Mouse (Mus musculus) frontal cortex, adult 2 months (tissue): Measurements from ENCODE around the gene Htr5b. TPM values are rescaled to one million over a fixed set of nuclear protein-coding genes. Genes with fewer than 3 reads are reported as not detected.

Source experiments
- DNase-seq, 2 experiments: peaks; one replicate each; pipeline ENCODE4 v3.0.0; 2022; ENCODE audit warnings: low spot score in 1 of 2; ENCODE audit errors: extremely low spot score in 1 of 2
- polyA plus RNA-seq: library from polyadenylated mRNA; depleted of rRNA; stranded (reverse); fragments of >200 nt; gene quantifications from 2 replicates; pipeline ENCODE4 v1.2.3, GENCODE M21; 2012; rRNA removed

Htr5b gene
- 1.9 and 2.2 TPM in 2 replicates for polyA plus RNA-seq

DNA sequence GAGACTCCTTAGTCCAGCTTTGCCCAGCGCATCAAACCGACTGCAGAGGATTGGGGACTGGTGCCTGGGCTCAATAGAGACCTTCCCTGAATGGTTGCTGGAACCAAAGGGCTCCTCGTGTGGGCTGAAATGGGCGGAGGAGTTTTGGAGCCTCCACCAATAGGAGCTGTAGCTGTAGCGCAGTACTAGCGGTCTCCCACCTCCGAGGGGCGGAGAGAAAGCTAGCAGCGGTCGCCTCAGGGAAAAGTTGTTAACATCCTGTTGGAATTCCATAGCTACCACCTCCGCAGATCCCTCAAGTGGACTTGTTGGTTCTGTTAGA, at the start of gene Htr5b:
Gene Htr5b (minus strand): TSS at position 67 of the 322 bp plus-strand sequence.
- DNase-seq, result peak in 1 of 2 experiments; percentile 50

DNA sequence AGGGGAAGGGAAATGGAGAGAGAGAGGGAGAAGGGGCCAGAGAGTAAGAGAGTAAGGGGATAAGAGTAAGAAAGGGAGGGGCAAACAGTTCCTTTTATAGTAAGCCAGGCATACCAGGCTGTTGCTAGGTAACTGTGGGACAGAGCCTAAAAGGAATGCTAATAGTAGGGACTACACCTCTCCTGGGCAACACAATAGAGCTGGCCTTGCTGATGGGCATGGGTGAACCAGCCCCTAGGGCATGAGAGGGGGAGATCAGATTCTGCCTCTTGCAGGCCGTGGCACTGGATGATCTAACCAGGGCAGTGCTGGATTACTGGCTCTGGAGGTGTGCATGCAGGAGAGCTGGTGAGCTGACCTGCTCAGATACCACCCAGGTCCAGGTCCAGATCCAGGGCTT, 49.2 kb upstream of the Htr5b start:
- DNase-seq, result no peak

DNA sequence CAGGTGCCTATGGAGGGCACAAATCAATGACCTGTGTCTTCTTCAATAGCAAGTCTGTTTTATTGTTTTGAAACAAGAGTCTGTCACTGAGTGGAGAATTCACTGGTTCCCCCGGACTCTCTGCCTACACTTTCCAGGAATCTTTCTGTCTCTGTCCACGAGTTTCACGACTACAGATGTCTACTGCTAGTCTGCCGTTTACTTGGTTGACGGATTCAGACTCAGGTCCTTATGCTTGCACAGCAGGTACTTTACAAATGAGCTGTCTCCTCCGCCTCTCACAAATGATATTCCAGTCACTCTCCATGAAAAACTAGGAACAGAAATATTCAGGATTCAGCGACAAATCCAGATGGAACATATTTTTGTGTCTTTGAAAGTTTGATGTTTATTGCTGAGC, 42.3 kb upstream of the Htr5b start:
- DNase-seq, result peak in 1 of 2 experiments; percentile 48

DNA sequence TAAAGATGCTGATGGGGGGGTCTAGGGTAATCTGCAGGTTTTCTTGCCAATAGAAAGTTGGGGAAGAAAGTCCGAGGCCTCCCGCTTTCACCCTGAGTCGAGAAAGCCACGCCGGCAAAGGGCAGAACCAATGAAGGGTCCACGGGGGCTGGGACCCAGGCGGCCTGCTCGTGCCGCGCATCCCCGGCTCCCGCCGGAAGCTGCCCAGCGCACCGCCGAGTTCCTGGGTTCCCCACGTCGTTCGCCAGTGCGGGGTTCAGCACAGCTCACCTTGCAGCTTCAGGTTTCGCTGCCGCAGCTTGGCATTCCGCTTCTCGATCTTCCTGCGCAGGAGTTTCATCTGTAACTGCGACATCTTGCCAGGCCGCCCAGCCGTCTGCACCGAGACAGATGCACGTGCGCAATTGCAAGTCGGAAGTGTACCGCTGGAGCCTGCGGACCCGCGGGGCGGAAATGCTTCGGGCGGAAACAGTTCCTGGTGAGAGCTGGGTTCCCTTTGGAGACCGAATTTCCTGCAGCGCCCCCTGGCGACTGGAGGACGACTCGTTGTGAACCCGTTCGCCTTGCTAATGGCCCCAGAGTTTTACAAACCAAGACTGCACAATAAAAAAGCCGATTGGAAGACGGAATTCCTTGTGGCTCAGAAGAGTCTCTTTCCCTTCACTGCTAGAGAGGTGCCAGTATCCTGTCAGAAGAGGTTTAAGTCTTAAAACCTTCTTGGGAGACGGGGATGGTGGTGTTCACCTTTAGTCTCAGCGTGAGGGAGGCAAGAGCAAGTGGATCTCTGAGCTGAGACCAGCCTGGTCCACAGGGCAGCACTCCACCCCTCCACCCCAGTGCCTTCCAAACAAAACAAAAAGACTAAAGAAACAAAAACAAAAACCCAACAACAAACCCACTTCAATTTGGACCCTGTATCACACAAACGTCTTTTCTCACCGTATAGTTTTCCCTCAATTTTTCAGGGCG, 39.5 kb upstream of the Htr5b start, which contains the start of gene Ddx18:
Gene Ddx18 (minus strand): TSS at position 469 of the 969 bp plus-strand sequence.
- DNase-seq, result peak; percentile 83 to 99

DNA sequence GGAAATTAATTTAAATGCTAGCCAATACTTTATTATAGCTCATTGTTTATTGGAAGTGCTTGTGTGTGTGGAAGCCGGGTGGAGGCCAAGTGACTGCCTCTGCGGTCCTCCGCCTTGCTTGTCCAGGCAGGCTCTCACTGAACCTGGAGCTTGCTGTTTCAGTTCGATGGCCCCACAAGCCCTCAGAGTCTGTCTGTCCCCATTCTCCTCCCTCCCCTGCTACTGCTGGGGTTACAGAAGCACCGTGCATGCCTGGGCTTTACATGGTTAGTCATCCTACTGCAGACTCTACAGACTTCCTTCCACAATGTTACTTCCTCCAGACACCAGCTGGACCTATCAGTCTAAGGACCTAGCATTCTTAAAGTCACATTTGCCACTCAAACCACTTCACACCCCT, 29.6 kb upstream of the Htr5b start:
- DNase-seq, result no peak

DNA sequence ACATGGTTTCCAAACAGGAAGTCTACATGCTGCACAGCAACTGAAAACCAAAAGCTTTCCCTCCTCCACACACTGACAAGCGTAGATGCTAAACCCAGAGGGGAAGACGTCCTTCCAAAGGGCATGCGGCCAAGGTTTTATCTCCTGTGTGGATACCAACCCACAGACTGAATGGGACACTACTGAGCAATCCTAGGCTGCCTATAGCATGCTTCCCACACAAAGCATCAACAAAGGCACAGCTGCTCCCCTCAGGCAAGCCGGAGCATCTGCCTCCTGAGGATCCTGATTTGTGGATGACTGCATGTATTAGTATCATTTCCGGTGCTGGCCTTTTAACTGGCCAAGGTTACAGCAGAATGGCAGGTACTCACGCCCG, 23.2 kb upstream of the Htr5b start:
- peak in 1 of 2 experiments; percentile 65 for DNase-seq

DNA sequence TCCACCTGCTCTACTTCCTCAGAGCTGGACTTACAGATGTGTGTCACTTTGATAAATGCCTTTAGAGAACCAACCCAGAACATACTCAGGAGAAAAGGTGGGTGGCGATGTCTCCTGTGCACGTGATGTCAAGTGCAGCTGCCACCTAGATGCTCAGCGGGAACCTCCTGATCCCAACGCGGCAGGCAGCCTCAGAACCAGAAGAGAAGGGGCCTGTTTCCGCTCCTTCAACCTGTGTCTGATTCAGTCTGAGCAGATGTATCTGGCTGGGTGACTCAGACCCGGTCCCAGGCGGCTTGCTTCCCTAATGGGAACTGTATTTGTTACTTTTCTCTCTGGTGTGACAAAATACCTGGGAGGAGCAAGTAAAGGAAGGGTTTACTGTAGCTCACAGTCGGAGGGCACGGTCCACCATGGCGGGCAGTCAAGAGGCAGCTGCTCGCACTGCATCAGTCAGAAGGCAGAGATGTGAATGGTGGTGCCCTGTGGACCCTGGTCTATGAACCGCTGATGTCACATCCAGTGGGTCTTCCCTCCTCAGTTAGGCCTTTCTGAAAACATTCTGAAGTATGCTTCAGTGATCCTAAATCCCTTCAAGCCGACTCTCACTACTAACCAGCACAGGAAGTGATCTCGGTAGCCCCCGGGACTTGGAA, 22.7 kb upstream of the Htr5b start:
- DNase-seq, result peak in 1 of 2 experiments; percentile 27

DNA sequence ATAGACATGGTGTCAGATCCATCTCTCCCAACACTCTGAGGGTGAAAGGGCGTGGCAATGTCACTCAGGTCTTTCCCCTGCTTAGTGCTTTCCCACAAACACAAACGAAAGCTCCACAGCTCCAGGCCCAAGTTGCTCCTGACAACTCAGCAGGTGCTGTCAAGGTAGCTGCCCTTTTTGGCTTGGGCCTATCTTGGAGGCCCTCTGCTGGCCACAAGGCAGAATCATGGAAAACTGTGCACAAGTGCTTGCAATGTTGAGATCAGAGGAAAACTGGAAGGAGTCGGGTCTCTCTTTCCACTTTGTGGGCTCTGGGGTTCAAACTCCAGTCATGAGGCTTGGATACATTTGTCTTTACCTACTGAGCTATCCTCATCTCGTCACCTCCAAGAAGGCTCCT, 21.2 kb upstream of the Htr5b start:
- DNase-seq, result no peak

DNA sequence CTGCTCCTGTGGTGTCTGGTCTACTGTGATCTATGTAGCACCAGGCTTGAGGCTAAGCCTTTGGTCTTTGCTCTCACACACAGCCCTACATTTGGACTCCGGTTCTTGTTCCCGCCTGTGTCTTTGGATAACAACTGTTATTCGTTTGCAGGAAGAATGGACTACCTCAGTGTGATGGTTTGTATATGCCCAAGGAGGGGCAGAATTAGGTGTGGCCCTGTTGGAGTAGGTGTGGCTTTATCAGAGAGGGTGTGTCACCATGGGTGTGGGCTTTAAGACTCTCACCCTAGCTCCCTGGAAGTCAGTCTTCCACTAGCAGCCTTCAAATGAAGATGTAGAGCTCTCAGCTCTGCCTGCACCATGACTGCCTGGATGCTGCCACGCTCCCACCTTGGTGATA, 20.4 kb upstream of the Htr5b start:
- DNase-seq, result no peak

DNA sequence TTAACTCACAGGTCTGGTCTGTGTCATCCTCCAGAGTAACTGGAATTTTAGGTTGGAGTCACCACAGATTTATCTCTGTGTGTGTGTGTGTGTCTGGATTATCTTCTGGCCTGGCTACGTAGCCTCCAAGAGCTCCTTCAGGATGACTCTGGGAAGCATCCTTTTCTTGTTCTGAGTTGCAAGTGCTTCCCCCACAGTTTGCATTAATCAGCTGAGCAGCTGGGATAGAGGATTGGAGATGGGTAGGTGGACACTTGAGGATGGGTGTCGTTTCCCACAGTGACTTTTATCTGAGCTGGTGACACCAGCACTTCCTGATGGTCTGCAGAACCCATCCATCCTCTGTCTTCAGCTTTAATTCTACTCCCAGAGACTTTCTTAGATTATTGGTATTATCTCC, 18.6 kb upstream of the Htr5b start:
- DNase-seq, result peak in 1 of 2 experiments; percentile 56

DNA sequence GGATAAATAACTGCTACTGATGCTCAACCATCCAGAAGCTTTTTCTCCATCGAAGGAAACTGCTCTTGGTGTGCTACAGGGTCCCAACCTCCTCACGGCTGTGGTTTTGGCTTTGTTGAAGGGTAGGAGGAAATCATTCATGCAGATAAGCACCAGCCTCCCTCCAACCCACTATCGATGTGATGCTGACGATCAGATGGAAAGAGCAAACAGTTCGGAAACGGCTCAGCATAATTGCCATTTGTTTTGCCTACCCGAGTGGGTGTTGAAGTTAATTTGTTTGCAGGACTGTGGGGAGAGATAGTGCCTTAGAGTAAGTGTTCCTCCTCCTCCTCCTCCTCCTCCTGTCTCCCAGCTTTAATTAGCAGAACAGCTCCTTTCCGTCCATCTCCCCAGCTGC, 12.1 kb upstream of the Htr5b start:
- no peak for DNase-seq

DNA sequence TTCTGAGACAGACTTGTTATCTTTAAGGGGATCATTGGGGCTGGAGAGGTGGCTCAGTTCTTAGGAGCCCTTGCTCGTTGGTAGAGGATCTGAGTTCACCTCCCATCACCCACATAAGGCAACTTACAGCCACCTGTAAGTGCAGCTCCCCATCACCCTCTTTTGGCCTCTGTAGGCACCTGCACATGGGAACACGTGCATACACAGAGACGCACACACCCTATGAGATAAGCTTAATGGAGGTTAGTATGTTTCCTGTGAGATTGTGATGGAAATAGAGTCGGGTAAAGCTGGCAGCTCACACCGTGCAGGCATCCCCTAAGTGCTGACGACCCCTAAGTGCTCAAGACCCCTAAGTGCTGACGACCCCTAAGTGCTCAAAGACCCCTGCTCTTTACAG, 3.2 kb upstream of the Htr5b start:
- DNase-seq, result no peak

DNA sequence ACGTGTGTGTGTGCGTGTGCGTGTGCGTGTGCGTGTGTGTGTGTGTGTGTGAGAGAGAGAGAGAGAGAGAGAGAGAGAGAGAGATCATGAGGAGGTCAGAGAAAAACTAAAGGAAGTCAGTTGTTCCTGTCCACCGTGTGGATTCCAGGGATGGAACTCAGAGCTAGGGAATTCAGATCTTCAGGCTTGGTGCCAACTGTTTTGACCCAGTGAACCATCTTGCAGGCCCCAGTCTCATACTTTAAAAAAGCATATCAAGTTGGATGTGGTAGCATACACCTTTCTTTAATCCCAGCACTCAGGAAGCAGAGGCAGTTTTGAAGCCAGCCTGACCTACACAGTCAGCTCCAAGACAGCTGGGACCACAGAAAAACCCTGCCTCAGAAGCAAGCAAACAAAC, 1.0 kb upstream of the Htr5b start:
- no peak for DNase-seq

DNA sequence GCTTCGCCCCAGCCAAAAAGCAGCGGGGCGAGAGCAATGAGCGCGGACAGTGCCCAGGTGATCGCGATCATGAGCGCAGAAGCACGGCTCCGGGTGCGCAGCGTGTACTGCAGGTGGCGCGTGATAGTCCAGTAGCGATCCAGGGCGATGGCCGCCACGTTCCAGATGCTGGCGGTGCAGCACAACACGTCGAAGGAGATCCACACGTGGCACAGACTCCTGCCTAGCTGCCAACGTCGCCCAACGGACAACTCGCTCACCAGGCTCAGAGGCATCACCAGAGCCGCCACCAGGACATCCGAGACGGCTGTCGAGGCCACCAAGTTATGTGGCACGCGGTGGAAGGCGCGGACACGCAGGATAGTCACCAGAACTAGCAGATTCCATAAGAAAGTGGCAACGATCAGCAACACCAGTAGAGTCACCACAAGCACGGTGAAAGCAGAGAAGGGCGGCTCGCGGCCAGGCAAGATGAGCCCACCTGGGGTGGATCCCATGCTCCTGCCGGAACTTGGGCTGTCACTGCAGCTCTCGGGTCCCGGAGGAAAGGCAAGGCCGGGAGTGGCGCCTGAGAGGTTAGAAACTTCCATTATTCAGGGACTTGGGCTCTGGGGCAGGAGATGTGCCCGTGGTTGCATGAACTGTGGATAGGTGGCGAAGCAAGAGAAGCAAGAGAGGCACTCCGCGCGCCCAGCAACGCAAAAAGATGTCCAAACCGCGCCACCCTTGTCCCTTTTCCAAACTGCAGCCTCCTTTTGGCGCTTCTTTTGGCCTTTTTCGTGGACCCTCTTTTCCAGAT, 466 bp downstream of the Htr5b start:
- no peak for DNase-seq

DNA sequence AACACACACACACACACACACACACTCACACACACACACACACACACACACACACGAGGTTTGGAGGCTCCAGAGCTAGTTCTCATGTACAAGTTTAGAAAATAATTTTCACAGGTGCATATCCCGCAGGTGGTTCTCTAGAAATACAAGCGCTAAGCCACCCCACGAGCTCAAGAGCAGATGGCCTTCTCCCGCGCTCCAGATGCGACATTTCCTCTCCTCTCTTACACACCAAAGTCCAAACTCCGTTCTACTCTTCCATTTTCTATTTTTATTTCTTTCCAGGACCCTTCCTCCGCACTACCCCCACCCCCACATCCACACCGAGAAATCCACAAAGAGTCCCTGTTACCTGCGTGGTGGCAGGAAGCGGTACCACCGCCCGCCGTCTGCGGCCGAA, 1.2 kb downstream of the Htr5b start:
- peak in 1 of 2 experiments; percentile 55 for DNase-seq

DNA sequence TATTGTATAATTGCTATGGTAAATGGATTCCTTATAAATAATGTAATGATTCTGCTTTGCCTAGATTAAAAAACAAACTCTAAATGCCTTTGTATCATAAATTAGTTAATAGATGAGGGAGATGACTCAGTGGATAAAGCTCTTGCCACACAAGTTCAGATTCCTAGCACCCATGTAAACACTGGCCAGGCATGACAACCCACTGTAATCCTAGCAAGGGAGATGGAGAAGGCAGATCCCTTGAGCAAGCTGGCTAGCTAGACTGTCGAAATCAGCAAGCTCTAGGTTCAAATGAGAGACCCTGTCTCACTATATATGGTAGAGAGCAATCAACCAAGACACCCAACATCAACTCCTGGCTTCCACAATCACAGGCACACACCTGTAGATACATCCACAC, 9.7 kb downstream of the Htr5b start:
- no peak for DNase-seq

DNA sequence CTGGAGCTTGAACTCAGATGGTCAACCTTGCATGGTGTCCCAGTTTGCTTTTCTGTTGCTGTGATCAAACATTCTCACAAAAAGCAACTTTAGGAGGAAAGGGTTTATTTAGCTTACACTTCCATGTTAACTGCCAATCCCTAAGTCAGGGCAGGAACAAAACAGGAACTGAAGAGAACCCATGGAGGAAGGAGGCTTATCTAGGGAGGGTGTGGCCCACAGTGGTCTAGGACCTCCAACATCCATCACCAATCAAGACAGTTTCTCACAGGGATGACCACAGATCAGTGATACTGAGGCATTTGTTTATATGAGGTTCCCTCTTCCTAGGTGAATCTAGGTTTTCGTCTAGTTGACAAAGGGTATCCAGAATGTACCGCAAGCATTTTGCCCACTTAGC, 16.3 kb downstream of the Htr5b start:
- no peak for DNase-seq

DNA sequence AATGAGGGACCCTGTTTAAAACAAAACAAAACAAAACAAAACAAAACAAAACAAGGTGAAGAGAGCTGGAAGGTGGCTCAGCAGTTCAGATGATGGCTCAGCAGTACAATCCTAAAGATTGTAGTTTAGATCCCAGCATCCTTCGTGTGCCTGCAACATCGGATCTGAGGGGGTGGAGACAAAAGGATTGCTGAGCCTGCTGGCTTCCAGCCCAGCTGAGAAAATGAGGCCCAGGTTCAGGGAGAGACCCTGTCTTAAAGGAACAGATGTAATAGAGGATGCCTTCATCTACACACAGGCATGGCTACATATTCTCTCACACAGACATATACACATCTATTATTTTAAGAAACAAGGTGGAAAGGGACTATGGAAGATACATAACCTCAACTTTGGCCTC, 17.1 kb downstream of the Htr5b start:
- no peak for DNase-seq

DNA sequence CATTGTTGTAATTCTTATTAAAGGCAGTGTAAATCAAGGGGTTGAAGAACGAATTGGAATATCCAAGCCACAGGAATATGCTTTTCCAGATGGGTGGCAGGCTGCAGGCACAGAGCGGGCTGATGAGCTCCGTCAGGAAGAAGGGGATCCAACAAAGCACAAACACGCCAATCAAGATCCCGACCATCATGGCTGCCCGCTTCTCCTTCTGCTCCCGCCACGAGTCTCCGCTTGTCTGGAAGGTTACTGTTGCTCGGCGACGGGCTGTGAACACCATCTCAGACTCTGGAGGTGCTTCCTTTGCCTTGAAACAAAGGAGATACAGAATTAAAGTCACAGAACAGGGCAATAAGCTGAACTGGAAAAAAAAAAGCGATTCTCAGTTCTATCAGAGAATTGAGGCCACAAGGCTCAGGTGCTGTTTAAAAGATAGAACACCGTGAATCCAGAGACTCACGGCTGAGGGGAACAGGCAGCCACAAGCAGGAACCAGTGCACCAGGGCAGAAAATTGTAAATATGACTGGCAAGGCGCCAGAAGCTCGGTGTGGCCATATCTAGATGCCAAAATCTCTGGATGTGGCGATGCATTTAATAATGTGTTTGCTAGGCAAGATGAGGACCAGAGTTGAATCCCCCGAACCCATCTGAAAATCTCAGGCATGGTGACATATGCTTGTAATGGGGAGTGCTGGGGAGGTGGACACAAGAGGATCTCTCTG, 17.7 kb downstream of the Htr5b start:
- no peak for DNase-seq

DNA sequence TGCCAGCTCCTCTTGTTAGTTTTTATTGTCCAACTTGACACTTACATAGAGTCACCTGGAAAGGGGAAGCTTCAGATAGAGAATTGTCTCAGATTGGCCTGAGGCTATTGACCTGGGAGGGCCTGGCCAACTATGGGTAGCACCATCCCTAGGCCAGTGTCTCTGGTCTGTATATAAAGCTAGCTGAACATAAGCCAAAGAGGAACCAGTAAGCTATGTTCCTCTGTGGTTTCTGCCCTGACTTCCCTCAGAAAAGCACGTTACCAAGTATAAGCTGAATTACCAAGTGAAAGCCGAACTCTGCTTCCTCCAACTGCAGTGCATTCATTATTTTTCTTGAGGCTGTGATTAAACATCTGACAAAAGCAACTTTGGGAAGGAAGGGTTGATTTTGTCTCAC, 19.5 kb downstream of the Htr5b start:
- DNase-seq, result no peak
